Mouse (Mus musculus): ENCODE data around the gene Taf4.

DNA sequence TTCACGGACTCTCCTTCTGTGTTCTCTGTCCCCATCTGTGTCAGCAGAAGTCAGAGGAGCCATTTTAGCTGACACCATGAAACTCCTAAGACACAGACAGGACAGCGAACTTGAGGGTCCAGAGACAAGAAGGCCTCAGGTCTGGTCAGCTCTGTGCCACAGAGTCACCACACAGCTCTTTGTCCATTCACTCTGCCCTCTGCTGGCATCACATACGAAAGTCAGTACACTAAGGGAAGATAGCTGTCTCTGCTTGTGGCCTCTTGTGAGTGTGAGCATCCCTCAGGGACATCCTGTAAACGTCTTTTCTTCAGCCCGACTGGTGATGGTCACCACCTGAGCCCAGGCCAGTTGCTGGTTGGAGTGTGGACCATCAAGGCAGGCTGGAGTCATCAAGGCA, 111.3 kb downstream of the Taf4 start:
- TF ChIP-seq POLR2A (IDR thresholded peaks at IDR 0.05; ENCODE audit: low read depth, low read length) (no peak), CTCF (conservative IDR thresholded peaks at IDR 0.05; ENCODE audit: insufficient read depth, insufficient read length, low read depth, low read length) (no peak)

All from kidney, adult 2 months (tissue).